Mouse (Mus musculus): Measurements from ENCODE around the gene Eri3.

DNA sequence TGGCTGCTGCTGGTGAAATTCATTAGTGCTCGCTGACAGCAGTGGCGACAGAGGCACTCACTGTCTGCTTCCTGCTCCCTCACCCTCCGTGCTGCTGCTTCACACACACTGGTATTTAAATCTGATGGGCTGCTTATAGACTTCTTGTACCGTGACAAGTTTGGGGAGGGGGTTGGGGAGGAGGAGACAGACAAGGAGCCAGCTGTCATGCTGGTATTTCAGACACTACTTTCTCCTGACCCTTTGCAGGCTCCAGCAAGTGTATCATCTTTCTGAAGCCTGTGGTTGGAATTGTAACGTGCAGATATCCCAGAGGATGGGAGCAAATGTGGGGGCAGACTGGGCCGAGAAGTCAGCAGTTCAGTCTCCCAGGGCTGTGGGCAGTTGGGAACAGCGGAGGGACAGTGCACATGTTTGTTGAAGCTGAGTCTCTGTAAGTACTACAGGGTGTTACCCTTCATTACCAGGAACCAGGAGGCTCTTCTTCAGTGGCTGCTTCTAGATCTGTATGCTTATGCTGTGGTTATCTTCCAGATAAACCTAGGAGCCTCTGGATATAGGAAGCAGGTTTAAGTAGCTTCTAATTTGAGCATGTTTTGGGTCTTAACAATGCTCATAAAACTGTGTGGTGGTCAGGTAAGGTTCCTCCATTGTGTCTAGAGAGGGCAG is 59.3 kb downstream of the Eri3 start:
- TF ChIP-seq CTCF (IDR thresholded peaks at IDR 0.05; ENCODE audit: low read depth, low read length) (no peak), TAL1 (conservative IDR thresholded peaks at IDR 0.05; ENCODE audit: low read depth, low read length) (no peak), GATA1 (IDR thresholded peaks at IDR 0.05; ENCODE audit: borderline replicate concordance, low read length) (no peak)

Measured in G1E (cell line).